Mouse (Mus musculus) kidney, postnatal 14 days (tissue): ENCODE data around the gene Kif27.

Source experiments
- DNase-seq: peaks from one replicate; pipeline ENCODE4 v3.0.0; 2022; ENCODE audit warnings: mixed read lengths

Gene Kif27

DNA sequence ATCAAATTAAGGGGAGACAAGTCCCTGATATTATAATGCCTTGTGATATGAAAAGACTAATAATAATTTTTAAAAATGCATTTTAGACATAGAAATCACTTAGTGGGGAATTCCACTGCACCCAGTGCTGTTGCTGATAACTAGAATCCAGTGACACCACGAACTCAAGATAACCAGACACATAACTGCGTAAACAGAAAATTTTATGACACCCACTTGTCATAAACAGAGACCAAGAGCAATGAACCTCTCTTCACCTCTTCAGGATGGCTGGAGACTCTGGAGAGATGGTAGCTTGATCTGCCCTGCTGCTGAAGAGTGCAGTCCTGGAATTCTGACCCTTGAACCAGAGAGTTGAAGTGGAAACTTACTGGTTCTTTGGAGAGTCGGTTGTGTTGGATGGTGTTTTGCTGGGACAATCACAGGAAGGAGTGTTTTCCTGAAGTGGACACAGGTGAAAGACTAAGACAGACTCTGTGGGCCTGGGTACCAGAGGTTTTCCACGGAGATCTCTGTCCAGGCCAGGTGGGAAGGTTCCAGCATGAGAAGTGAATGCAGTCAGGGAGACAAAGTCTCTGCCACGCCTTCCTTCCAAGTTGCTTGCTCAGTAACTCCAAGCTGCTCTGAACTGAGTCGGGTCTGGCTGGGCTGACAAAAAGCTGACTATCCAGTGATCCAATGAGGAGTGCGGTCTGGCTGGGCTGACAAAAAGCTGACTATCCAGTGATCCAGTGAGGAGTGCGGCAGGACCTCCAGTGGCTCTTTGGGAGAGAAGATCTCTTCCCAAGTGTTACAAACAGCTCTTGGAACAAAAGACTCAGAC, 5.6 kb upstream of the Kif27 start:
- peak; percentile 25 for DNase-seq

DNA sequence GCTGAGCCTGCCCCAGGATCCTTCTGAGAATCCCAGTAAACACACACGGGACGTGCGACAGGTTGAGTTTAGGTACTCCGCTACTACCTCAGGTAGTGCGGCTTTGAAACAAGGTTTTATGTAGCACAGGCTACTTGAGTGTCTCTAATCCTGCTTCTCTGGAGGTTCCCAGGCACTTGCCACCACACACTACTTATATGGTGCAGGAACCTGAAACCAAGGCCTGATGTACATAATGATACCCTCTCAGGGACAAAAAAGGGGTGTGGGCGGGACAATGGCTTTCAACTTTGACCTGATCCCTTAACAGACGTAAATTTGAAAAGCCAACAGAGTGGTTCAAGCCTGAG, 357 bp upstream of the Kif27 start:
- DNase-seq: no peak

DNA sequence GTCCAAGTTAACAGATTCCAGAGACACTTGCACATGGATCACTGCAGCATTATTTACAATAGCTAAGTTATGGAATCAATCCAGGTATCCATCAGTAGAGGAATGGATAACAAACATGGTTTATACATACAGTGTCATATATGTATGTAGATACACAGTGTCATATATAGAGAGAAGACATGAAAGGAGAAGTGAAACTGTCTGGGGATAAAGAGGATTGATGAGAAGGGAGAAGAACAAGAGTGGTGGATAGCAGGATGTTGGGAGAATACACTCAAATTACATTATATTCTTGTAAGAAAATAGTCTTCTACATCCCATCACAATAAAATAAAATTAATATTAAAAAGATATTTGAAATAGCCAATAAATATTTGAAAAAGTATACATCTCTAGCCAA, 5.9 kb downstream of the Kif27 start:
- DNase-seq: no peak

DNA sequence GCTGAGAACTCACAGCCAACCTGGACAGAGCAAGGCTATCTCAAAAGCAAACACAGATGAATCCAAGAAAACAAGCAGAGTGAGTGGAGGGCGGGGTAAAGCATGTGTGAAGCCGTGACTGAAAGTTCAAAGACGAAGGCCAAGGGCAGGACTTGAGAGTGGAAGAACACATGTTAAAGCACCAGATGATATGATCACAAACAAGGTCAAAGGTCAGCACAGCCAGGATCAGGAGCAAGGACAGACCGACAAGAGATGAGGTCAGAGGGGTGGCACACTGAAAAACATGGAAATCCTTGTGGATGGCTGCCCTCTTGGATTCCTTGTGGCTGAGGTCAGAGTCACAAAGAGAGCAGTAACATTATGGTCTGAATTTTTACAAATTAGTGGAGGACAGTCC, 8.3 kb downstream of the Kif27 start:
- no peak for DNase-seq

DNA sequence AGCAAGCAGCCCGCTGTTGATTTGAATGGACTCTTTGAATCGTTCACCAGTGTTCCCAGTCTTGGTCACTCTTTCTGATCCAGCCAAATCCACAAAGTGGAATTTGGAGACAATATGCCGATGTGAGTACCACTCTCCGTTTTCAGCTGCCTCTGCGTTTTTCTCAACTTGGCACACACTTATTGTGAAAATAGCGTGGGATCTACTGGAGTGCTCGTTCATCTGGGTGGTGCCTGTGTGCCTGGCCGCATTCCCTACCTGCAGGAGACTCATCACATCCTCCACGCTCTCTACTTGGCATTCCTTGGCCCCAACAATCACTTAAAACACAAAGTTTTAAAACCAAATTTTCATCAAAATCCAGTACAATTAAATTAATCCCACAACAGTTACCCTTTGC, 14.4 kb downstream of the Kif27 start:
- no peak for DNase-seq

DNA sequence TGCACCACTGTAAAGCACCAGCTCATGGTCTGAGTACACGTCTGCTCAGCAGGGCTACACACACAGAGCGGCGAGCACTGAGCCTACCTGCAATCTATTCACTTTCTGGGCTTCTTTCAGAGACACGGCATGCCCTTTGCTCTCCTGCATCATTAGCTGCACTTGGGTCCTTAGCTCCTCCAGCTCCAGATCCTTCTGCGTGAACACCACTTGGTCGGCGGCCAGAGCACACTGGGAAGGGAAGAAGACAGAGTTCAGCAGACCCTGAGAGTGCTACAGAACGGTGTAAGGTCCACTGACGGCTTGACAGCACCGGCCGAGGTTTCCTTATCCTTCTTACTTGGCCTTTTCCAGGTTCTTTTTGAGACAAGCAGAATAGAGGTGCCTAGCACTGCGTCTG, 21.5 kb downstream of the Kif27 start:
- peak; percentile 67 for DNase-seq

DNA sequence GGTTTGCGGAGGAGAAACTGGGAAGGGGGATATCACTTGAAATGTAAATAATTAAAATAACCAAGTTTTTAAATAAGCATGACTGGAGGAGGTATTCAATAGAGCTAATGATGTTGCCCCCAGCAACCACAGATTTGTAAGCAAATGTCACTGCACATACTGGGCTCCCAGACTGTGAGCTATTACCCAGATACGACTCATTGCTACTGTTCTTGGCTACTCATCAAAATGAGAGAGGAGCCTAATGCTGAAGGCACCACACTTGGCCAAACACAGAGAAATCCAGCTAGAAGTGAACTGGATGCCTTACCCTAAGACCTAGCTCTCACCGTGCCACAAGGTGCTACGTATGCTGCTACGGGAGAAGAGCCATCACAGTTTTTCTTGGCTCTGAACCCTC, 24.8 kb downstream of the Kif27 start:
- DNase-seq: no peak

DNA sequence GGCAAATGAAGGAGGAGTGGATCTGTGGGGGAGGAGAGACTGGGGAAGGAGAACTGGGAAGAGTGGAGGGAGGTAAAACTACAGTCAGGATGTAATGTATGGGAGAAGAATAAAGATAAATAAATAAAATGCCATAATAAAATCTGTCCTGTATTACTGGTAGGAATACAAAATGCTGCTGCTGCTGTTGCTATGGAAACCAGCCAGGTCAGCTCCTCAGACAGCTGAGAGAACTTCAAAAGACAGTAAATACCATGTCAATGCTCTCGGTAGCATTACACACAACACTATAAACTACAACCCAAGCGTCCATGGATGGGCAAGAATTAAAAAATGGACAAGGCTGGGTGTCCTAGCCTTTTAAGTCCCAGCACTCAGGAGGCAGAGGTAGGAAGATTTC, 41.2 kb downstream of the Kif27 start:
- no peak for DNase-seq

DNA sequence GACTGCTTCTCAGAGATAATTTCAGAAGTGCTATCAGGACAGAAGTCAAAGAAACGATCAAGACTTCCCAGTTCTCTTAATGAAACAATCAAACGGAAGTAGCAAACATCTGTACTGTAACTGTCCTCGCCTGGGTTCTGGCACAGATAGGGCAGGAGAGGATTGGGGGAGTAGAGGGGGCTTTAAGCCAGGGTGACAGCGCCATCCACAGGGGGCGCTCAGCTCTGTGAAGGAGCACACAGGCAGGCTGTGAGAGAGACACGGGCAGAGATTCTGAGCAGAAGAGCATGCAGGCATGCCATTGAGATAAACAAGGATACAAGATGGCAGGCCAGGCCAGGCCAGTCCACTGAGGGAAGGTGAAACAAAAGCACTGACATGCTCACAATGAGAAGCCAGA, 43.9 kb downstream of the Kif27 start:
- DNase-seq: no peak

DNA sequence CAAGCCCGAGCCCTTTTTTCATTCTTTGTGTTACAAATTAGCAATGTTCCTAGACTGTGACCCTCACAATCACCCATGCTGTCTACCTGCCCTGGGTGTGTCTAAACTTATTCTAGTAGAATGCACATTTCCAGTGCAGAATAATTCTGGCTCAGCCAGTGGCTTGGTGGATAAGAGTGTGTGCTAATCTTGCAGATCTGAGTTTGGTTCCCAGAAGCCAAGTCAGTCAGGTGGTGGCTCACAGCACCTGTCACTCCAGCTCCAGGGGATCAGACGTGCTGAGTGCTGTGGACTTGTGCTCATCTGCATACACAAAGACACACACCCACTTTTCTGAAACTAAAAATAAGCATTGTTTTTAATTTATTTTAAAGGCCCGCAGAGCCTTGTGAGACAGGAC, 45.2 kb downstream of the Kif27 start:
- no peak for DNase-seq

DNA sequence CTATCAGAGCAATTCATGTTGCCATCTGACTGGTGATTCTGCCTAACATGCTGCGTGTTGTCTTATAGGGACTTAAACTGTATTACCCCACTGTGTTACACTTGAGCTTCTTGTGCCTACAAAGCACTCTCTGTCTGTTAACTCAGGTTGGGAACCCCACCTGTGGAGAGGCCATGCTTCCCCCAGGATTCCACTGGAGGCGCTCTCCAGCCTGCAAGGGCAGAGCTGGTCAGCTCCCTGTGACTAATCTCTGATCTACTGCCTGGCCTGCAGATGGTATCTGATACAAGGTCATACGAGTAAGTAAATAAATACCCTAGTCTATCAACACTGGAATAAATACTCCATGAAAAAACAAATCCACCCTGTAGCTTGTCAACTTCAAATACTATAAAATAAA, 47.6 kb downstream of the Kif27 start:
- DNase-seq: peak; percentile 12

DNA sequence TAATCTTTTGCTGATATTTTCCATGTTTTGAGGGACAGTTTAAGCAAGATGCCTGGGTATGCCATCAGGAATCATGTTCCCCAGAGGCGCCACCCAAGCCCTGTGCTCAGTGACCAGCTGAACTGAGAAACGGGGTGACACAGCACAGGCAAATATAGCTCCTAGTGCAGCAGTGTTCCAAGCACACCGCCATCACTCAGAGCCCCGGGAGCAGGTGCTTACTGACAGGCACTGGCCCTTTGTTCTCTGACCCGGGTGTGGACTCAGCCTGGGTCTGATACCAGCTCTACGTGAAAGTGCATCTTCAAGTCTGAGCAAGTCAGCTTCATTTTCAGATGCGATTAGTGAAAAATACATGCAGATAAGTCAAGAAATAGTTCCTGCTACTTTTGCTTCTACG, 49.4 kb downstream of the Kif27 start:
- no peak for DNase-seq

DNA sequence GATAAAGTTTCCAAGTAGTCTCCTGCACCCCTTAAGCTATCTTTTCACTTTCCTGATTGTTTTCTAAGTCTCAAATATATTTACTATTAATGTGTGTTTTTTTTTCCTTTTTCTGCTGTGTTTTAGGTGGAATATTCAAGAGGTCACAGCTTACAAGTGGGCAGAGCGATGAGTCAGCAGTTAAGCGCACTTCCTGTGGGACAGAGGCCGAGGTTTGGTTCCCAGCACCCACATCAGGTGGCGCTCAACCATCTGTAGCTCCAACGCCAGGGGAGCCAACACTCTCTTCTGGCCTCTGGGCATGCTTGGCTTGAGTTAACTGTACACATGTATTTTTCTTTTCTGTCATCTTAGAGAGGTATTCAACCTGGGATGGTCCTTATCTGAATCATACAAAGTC, 51.5 kb downstream of the Kif27 start:
- no peak for DNase-seq

DNA sequence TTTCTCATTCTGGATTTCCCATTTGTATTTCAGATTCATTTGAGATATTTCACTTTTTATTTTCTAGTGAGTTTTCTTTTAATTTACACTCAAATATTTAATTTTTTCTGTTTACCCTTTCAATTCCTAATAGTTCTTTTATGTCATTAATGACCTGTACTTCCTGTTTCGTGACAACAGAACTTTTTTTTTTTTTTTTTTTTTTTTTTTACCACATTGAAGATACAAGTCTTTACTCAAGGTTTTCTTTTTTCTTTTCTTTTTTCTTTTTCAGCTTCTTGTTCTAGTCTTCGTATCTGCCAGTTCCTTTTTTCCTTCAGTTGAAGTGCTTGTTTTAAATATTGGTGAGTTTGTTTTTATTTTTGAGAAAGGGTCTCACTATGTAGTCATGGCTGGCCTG, 53.7 kb downstream of the Kif27 start:
- DNase-seq: no peak

DNA sequence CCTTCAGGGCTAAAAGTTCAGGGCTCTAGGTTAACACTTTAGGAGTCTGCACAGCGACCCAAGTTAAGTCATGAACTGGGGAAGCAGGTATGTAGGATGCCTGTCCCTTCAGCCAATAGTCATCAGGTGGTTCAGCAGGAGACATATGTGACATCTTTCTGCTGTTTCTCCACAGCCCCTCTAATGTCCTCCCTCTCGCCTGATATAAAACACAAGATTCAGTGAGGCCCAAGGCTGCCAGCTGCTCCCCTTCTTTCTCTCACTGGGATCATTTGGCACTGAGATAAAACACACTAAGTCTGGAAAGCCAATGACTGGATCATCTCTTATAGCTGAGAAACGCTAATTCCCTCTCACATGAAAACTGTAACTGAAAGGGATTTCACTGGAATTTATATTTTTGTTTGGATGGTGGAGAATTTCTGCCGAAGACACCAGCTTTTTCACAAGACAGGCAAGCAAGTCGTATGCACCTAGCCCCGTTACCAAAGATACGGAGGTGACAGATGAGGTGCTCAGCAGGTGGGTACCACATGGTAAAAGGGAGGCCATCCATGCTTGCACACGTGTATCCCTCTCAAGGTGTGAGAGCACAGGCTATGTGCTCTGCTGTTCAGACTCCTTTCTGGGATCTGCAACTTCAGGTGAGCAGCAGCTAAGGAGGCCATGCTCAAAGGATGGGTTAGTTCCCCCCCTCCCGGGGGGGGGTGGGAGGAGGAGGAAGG, 56.3 kb downstream of the Kif27 start:
- no peak for DNase-seq

DNA sequence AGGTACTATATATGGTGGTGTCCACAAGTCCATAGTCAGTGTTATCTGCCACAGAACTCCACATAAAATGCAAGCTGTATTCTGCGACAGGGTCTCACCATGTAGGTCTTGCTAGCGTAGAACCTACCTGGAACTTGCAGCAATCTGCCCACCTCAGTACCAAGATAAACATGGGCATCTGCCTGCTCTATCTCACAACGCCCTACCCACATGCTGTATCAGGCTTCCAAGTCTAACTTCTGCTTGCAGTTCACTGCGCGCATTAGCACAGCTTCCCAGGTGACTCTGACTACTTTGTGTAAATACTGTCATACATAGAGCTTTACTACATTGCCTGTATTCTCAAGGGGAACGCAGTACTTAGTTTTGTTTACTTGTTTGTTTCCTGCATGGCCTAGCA, 57.0 kb downstream of the Kif27 start:
- no peak for DNase-seq

DNA sequence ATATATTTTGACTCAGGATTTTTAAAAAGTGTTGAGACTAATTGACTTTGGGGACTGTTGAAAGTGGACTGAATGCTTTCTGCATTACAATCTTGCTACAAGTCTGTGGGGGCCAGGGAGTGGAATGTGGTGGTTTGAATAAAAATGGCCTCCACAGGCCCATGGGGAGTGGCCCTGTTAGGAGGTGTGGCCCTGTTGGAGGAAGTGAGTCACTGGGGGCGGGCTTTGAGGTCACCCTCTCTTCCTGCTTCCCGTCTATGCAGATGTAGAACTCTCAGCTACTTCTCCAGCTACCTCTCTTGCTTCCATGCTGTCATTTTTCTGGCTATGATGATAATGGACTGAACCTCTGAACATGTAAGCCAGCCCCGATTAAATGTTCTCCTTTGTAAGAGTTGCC, 60.2 kb downstream of the Kif27 start:
- no peak for DNase-seq

DNA sequence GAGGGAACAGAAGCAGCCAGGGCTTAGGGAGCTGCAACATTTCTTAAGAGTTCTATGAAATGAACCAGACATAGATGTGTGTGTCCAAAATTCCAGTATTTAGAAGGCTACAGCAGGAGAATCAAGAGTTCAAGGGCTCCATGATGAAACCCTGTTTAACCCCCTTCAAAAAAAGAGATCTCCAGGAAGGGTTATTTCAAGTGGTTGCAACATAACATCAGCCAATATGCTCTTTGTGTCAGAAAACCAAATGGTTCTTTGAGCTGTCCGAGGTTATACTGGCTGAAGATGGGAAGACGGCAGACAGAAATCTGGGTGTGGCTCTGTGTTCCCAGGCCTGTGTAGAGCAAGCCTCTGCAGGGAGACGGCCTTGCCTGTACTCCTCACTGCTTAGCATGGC, 63.3 kb downstream of the Kif27 start:
- no peak for DNase-seq

DNA sequence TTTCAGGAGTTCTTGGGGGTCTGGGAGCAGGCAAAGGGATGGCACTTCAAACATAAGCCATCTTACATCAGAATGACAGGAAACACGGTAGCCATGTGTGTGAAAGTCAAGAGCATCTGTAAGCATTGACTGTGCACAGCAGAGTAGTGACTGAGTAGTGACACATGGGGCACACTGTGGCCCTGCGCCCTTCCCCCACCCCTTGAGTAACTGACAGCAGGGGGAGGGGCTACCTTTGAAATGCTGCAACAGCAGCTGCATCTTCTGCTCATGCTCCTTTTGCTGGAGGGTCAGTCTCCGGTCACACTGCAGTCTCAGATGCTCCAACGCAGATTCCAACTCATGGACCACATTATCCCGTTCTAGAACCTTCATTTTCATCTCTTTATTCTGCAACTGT, 66.1 kb downstream of the Kif27 start:
- DNase-seq: no peak

DNA sequence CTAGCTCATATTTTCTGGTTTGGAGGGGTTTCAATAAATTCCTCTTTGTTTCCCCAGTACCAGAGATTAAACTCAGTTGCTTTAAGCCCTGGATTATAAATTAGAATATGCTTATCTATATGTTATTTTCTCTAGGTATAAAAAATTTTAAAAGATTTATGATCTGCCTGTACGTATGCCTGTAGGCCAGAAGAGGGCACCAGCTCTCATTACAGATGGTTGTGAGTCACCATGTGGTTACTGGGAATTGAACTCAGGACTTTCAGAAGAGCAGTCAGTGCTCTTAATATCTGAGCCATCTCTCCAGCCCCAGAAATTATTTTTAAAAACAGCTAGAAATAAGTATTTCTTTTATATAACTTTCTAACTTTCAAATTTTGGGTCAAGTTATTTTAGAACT, 69.6 kb downstream of the Kif27 start:
- DNase-seq: no peak

DNA sequence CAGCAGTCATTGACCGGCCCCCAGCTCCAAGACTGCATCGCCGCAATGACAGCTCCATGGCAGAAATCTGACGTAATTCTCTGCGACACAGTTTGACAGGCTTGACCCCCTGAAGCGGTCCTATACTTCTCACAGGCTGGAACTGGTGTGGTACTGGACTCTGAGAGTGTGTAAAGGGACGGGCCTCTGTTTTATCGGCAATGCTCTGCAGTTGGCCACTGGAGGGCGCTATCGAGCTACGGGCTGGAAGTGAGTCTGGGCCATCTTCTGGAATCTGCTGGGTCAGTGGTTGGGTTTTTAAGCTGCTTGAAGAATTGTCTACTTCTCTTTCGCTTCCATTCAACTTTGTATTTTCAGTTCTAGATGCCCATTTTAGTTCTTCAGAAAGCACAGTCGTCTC, 71.1 kb downstream of the Kif27 start:
- peak; percentile 79 for DNase-seq

DNA sequence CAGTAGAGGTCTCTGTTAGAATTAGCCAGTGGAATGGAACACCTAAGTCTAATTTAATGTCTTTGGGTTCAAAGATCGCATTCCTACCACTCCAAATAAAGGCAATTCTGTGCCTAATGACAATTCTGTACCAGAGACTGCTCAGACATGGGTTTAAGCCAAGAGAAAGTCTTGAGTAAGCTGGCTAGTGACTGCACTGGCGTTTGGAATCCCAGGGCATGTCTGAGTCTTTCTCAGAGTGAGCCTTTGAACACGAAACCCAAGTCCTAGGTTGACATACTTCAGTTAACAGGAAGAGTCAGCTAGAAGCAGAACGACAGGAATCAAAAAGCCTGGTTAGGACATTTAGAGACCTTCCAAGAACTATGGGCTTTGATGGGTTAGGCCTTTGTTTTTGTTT, 75.5 kb downstream of the Kif27 start:
- peak; percentile 54 for DNase-seq

DNA sequence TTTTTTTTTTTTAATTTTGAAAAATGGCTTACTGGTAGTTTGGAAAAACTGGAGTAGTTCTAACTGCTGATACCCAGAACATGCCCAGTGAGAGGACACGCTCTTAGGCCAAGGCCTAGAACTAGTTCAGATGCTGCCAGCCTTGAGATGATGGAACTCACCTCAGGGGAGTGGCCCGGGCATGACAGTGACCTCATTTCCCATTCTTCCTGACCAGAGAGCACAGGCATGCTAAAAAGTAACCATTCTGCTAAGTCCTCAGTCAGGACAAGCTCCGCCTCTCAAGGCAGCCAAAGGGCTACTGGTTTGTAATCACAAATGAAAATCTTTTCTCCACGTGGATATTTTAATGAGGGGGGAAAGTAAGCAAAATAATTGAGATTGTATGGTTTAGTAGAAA, 77.0 kb downstream of the Kif27 start:
- DNase-seq: peak; percentile 17

DNA sequence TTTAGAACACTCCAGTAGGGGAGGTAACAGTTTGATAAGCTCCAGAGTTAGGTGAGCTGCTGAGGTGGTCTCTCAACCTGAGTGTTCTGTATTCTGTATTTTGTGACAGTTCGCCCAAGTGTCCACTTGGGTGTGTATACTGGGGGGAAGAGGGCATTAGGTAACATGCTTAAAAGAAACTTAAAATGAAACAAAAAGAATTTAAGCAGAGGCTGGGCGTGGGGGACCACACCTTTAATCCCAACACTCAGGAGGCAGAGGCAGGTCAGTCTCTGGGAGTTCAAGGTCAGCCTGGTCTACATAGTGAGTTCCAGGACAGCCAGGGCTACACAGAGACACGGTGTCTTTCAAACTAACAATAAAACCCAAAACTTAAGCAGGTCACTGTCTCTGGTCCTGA, 78.4 kb downstream of the Kif27 start:
- DNase-seq: no peak

DNA sequence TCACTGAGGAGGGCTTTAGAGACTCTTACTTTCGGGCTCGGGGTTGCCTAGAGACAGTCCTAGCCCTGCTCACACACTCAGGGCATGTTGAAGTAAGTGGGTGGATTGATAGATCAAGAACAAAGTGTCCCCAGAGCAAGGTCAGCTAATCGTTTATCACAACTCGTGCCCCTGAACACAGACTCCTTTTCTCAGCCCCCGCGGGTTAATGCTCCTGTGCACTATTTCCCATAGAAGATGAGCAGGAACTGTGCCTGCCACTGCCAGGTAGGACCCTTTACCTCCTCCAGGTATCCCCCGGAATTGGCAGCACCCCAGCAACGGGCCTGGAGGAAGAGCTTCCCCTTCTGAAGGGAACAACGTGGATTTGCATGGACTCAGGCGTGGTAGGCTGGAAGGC, 82.7 kb downstream of the Kif27 start:
- no peak for DNase-seq
